Mouse (Mus musculus) midbrain, embryonic 11.5 days (tissue): ENCODE data around the gene Pgf. TPM values are rescaled to one million over a fixed set of nuclear protein-coding genes. Genes with fewer than 3 reads are reported as not detected.
A peak's percentile ranks its signal among the peaks of the same experiment; 100 is the strongest.

Experiments used
- ATAC-seq: fragments of 200-750 bp; cut with Nextera tagmentation; 2 replicates; pipeline ENCODE4 v1.8.0; 2017; ENCODE audit warnings: moderate TSS enrichment, moderate library complexity; ENCODE audit not compliant: low FRiP score
- DNase-seq: peaks from one replicate; pipeline ENCODE4 v3.0.0; 2015; ENCODE audit warnings: low spot score; ENCODE audit errors: missing footprints
- H3K27ac ChIP-seq: fragments of 300-500 bp; sonication (generic); 2 replicates; pipeline ENCODE4 v1.5.1; 2014; ENCODE audit warnings: low read depth, low read length
- H3K27me3 ChIP-seq: fragments of 300-500 bp; sonication (generic); 2 replicates; pipeline ENCODE4 v1.6.1; 2014; ENCODE audit warnings: mild to moderate bottlenecking, low read length, moderate library complexity, mixed read lengths; ENCODE audit not compliant: control insufficient read depth, insufficient read depth
- H3K36me3 ChIP-seq: fragments of 300-500 bp; sonication (generic); 2 replicates; pipeline ENCODE4 v1.6.1; 2014; ENCODE audit warnings: mild to moderate bottlenecking, low read length, moderate library complexity, mixed read lengths; ENCODE audit not compliant: control insufficient read depth, insufficient read depth
- H3K4me1 ChIP-seq: fragments of 300-500 bp; sonication (generic); 2 replicates; pipeline ENCODE4 v1.6.1; 2014; ENCODE audit warnings: low read length; ENCODE audit not compliant: control insufficient read depth, insufficient read depth
- H3K4me2 ChIP-seq: fragments of 300-500 bp; sonication (generic); 2 replicates; pipeline ENCODE4 v1.6.1; 2014; ENCODE audit warnings: mild to moderate bottlenecking, moderate library complexity
- H3K4me3 ChIP-seq: fragments of 300-500 bp; sonication (generic); 2 replicates; pipeline ENCODE4 v1.5.1; 2014; ENCODE audit warnings: low read depth, low read length
- H3K9ac ChIP-seq: fragments of 300-500 bp; sonication (generic); 2 replicates; pipeline ENCODE4 v1.6.1; 2014; ENCODE audit warnings: low read length
- H3K9me3 ChIP-seq: fragments of 300-500 bp; sonication (generic); 2 replicates; pipeline ENCODE4 v1.6.1; 2016; ENCODE audit warnings: low read length; ENCODE audit not compliant: control insufficient read depth
- WGBS: fragments of 180-500 bp; shearing (Covaris S2); extraction: QIAGEN DNeasy Blood & Tissue Kit; methylation state at CpG from one replicate; pipeline ENCODE4 v1.1.7; 2014; 5-methylcytosine and 5-hydroxymethylcytosine counted together
- polyA plus RNA-seq: library from polyadenylated mRNA; unstranded; fragments of >200 nt; fragmentation: Nextera tagmentation; extraction: Ambion mirVana; gene quantifications from 2 replicates; pipeline ENCODE4 v1.2.1, GENCODE M21; 2014

The Pgf gene
- polyA plus RNA-seq, 1 experiment from 2014 or later, result 2.5 TPM

DNA sequence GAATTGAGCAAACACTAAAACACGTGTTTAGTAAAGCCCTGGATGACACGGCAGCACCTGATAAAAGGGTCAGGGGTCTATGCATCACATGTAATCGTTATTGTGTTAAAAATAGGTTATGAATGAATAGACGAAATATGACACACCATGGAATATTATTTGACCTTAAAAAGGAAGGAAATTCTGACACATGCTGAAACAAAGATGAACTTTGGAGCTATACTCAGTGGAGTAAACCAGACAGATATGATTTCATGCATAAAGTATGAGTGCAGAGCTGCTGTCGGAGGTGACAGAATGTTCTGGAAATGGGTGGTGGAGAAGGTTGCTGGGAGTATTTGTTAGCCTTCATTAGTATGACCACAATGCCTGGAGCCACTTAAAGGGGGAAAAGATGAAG, 26.1 kb upstream of the Pgf start:
- no peak overlapping the region for H3K4me2 ChIP-seq
- H3K36me3 ChIP-seq, result no peaks in the 10 kb centered on the region
- DNase-seq (no peak), ATAC-seq (no peak)
- H3K27ac ChIP-seq, result no peak overlapping the region
- H3K4me3 ChIP-seq, result no peak overlapping the region
- peaks cover 8% of the 10 kb centered on the region for H3K4me1 ChIP-seq
- 80% methylated on average over 5 of the region's 5 CpGs for WGBS
- H3K9ac ChIP-seq, result no peak overlapping the region
- no peaks in the 10 kb centered on the region for H3K9me3 ChIP-seq
- no peaks in the 10 kb centered on the region for H3K27me3 ChIP-seq

DNA sequence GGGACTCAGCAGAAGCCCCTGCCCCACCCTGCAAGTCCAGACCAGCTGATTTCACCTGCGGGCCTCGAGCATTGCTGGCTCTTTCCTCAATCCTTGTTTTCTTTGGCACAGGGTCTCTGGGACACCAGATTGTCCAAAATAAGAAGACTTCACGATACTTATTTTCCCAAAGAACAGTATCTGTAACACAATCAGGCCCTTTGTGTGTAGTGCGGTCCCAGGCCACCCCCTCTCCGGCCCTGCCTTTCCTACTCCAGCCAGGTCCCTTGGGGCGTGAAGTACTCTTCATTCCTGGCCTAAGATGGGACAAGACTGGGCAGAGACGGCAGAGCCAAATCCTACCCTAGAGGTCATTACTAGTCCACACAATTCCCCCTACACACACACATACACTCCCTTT, 24.6 kb upstream of the Pgf start:
- H3K36me3 ChIP-seq, result no peaks in the 10 kb centered on the region
- no peak overlapping the region for H3K27ac ChIP-seq
- peaks cover 8% of the 10 kb centered on the region for H3K4me1 ChIP-seq

DNA sequence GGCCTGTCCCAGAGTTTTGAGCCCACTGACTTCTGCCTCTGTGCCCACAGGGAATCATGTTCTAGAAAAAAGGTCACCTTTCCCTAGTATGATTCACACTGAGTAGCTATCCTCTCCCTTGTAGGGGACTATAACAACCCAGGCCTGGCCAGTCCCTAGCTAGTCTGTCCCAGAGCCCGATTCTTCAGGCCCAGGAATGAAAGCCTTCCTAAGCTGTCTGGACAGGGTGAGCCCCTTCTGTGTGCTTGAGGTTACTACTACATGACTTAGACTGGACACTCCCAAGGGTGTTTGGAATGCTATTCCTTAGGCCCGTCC, 24.2 kb upstream of the Pgf start:
- Histone ChIP-seq H3K9ac (no peak overlapping the region), H3K9me3 (no peaks in the 10 kb centered on the region), H3K27ac (no peak overlapping the region), H3K4me2 (no peak overlapping the region), H3K36me3 (no peaks in the 10 kb centered on the region), H3K4me3 (no peak overlapping the region), H3K27me3 (no peaks in the 10 kb centered on the region), H3K4me1 (peaks cover 8% of the 10 kb centered on the region)
- peak; percentile 86 for DNase-seq
- no peak for ATAC-seq
- WGBS, result 77% methylated on average over 2 of the region's 2 CpGs

More for the DNA sequence above, 24.6 kb upstream of the Pgf start:
- 87% methylated on average over 7 of the region's 7 CpGs for WGBS
- Histone ChIP-seq H3K9me3 (no peaks in the 10 kb centered on the region), H3K27me3 (no peaks in the 10 kb centered on the region), H3K9ac (no peak overlapping the region), H3K4me2 (no peak overlapping the region), H3K4me3 (no peak overlapping the region)
- ATAC-seq (no peak), DNase-seq (peak; percentile 80)

DNA sequence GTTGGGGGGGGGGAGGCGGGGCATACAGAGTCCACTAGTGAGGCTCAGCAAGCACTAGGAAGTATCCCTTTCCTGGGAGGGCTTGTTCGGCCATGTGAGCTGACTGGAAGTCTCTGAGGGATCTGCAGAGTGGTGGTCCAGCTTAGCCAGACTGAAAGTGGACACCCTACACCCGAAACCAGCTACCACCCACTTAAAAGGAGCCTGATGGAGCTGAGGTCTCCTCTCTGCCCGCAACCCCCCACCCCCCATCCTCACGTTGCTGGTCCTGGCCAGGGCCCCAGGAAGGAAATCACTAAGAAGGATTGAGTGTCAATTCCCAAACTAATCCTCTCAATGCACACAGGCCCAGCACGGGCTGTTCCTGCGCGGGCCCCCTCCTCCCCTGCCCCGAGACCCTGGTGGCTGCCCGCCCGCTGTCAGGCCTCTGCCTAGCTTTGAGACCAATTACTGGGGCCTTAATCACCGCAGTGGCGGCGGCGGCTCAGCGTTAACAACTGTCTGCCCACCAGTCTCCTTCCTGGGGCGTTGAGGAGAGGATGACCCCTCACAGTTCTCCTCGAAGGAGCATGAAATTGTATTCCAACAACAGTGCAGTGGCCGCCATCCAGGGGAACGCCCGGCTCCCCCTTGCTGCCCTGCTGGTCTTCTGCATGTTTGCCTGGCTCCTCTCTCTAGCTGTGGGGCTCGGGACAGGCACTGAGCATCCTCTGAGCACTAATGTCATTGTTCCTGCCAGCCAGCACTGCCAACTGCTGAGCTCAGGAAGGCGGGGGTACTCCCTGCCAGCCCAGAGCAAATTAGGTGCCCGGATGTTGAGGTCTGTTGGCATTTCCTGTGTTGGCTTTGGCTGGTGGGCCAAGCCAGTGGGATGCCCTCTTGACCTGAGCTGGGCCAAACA, 23.6 kb upstream of the Pgf start:
- Histone ChIP-seq H3K27ac (0 out of 2 replicates have a peak overlapping the region, but pooled peaks have one; percentile 6), H3K27me3 (no peaks in the 10 kb centered on the region), H3K9me3 (no peaks in the 10 kb centered on the region), H3K36me3 (no peaks in the 10 kb centered on the region), H3K4me1 (peaks cover 8% of the 10 kb centered on the region), H3K4me3 (no peak overlapping the region), H3K9ac (0 out of 2 replicates have a peak overlapping the region, but pooled peaks have one; percentile 32), H3K4me2 (peak overlapping the region; percentile 29; the same call in 1 of the 2 replicates)
- WGBS, result 15% methylated on average over 24 of the region's 24 CpGs
- peak; percentile 79 for ATAC-seq
- peak; percentile 84 for DNase-seq

DNA sequence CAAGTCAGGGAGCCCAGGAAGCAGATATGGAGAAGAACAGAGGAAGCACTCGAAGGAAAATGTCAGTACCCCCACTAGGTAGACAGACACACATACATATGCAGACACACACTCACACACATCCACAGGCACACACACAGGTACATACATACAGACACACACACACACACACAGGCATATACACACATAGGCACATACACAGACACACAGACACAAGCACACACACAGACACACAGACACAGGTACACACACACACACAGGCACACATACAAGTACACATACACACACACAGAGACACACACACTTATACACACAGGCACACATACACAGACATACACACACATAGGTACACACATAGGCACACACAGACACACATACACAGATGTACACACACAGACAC, 22.4 kb upstream of the Pgf start:
- no peaks in the 10 kb centered on the region for H3K36me3 ChIP-seq
- H3K4me2 ChIP-seq, result no peak overlapping the region
- no peaks in the 10 kb centered on the region for H3K27me3 ChIP-seq
- WGBS, result 92% methylated on average over 1 of the region's 1 CpGs
- H3K9ac ChIP-seq, result no peak overlapping the region
- ATAC-seq (no peak), DNase-seq (peak; percentile 76)
- no peaks in the 10 kb centered on the region for H3K9me3 ChIP-seq
- peaks cover 8% of the 10 kb centered on the region for H3K4me1 ChIP-seq
- no peak overlapping the region for H3K4me3 ChIP-seq
- no peak overlapping the region for H3K27ac ChIP-seq

DNA sequence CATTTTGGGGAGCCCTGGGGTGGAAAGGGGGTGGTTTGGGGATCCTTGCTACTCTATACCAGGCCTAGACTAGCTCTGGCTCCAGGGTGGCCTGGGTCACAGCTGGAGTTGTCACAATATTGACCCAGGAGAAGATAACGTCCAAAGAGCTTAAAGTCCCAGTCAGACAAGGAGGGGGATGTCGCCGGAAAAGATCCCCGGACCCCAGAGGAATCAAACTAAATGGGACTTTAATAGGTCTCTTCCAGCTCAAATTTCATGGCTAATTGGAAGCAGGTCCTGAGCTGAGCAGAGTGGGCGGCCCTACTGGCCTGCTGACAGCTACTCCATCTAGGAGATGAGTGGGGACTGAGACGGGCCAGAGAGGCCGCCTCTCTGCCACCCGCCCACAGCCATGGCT, 20.3 kb upstream of the Pgf start:
- no peaks in the 10 kb centered on the region for H3K36me3 ChIP-seq
- H3K27me3 ChIP-seq, result no peaks in the 10 kb centered on the region
- H3K4me2 ChIP-seq, result no peak overlapping the region
- no peaks in the 10 kb centered on the region for H3K9me3 ChIP-seq
- H3K9ac ChIP-seq, result no peak overlapping the region
- no peak overlapping the region for H3K27ac ChIP-seq
- WGBS, result 66% methylated on average over 8 of the region's 8 CpGs
- DNase-seq (peak; percentile 64), ATAC-seq (no peak)
- H3K4me3 ChIP-seq, result no peak overlapping the region
- peaks cover 8% of the 10 kb centered on the region for H3K4me1 ChIP-seq

DNA sequence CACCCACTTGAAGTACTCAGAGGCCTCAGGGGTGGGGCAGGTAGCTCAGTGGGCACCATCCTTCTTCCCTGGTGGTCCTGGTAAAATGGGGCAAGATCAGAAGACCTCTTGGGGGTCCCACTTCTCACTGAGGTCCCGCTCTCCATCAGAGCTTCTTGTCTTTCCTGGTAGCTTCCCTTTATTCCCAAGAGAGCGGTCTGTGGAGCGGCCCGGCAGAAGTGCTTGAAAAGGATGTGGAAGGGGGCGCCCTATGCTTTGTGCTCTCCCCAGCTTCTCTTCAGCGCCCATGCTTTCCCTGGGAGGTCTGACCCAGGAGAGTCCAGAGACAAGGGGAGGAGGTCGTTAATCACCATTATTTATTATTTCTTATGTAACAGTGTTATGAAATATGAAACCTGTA, 19.8 kb upstream of the Pgf start:
- Histone ChIP-seq H3K4me3 (no peak overlapping the region), H3K27ac (no peak overlapping the region), H3K4me1 (peaks cover 8% of the 10 kb centered on the region), H3K36me3 (no peaks in the 10 kb centered on the region), H3K9ac (no peak overlapping the region), H3K9me3 (no peaks in the 10 kb centered on the region), H3K4me2 (no peak overlapping the region), H3K27me3 (no peaks in the 10 kb centered on the region)
- ATAC-seq (no peak), DNase-seq (peak; percentile 72)
- WGBS, result 74% methylated on average over 7 of the region's 7 CpGs

DNA sequence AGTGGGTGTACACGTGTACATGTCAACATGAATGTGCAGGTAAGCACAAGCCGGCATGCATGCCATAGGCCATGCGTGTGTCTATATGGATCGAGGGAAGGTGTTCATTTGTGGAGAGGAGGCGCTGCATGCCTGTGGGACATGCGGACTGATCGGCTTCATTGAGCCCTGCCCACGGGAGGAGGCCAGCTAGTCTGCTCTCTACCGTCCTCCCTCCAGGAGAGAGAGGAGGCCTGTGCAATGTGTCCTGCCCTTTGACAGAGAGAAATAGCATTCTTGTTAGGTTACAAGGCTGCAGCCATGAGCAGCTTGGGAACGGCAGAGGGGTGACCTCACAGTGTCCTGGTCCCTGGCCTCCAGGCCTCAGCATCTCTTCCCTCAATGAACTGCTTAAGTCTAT, 18.6 kb upstream of the Pgf start:
- peaks cover 5% of the 10 kb centered on the region for H3K4me1 ChIP-seq
- H3K36me3 ChIP-seq, result no peaks in the 10 kb centered on the region
- WGBS, result 94% methylated on average over 10 of the region's 10 CpGs
- H3K27ac ChIP-seq, result no peak overlapping the region
- H3K4me3 ChIP-seq, result no peak overlapping the region
- peak; percentile 17 for DNase-seq
- ATAC-seq, result no peak
- H3K4me2 ChIP-seq, result no peak overlapping the region
- no peaks in the 10 kb centered on the region for H3K9me3 ChIP-seq
- H3K9ac ChIP-seq, result no peak overlapping the region
- H3K27me3 ChIP-seq, result no peaks in the 10 kb centered on the region

DNA sequence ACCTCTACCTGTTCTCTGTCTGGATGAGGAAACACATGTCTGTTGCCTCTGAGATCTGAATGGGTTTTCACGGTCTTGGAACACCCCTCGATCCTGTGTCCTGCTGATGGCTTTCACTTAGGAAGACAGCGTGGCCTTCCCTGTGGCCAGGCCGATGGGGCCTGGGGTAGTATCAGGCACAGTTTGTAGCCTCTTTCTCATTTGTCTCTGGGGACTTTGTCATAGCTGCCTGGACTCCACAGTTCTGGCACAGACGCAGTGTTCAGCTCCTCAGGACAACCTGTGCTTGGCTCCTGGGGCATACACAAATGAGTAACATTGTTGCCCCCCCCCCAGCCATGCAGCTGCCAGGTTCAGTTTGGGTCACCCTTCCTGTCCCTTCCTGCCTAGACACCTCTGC, 17.5 kb upstream of the Pgf start:
- Histone ChIP-seq H3K27ac (no peak overlapping the region), H3K9ac (no peak overlapping the region), H3K4me1 (no peaks in the 10 kb centered on the region; the same call in 1 of the 2 replicates), H3K4me3 (no peak overlapping the region), H3K9me3 (no peaks in the 10 kb centered on the region), H3K27me3 (no peaks in the 10 kb centered on the region), H3K36me3 (no peaks in the 10 kb centered on the region), H3K4me2 (no peak overlapping the region)
- ATAC-seq (no peak), DNase-seq (no peak)
- WGBS, result 90% methylated on average over 5 of the region's 5 CpGs
